Mouse (Mus musculus): ENCODE data around the gene 4930524B15Rik. TPM values are rescaled to one million over a fixed set of nuclear protein-coding genes. Genes with fewer than 3 reads are reported as not detected.

Gene 4930524B15Rik
- polyA plus RNA-seq, 1 experiment = 0.04 TPM

Other genes with a start within 250 kb of the 4930524B15Rik start
- gene Cpeb4, start 93.4 kb upstream of the 4930524B15Rik start, polyA plus RNA-seq (2012; rRNA removed) = 19.9 and 23.8 TPM in 2 replicates
- gene Nsg2, start 34.9 kb downstream of the 4930524B15Rik start, polyA plus RNA-seq (2012; rRNA removed) = 2.7 TPM in 2 replicates
- gene Il9r, start 234.7 kb downstream of the 4930524B15Rik start, polyA plus RNA-seq (2012; rRNA removed) = 0.23 and 0.24 TPM in 2 replicates
- 28.4 and 31.5 TPM in 2 replicates for gene Snrnp25, start 239.8 kb downstream of the 4930524B15Rik start, polyA plus RNA-seq (2012; rRNA removed)

Data from urinary bladder, adult 2 months (tissue).